Mouse (Mus musculus) ES-E14 (cell line): ENCODE measurements around the gene Spry1.

Experiments used
- CHD2 ChIP-seq: IDR thresholded peaks from 2 replicates; pipeline ENCODE4 v1.6.1; 2014; ENCODE audit warnings: mild to moderate bottlenecking, low read depth, low read length, inconsistent platforms
- MAFK ChIP-seq: IDR thresholded peaks from 2 replicates; pipeline ENCODE4 v1.6.1; 2014; ENCODE audit warnings: mild to moderate bottlenecking, low read depth, low read length, inconsistent platforms; ENCODE audit not compliant: insufficient read depth
- ZNF384 ChIP-seq: IDR thresholded peaks from 2 replicates; pipeline ENCODE4 v1.6.1; 2012; ENCODE audit warnings: low read depth, low read length, inconsistent platforms

- TF ChIP-seq ZNF384 (no peak), MAFK (no peak), CHD2 (no peak)
These were observed 17.3 kb downstream of the Spry1 start for GRCm38 (mm10) chr3:37657009-37657408.
